Mouse (Mus musculus) lung, postnatal 0 days (tissue): Measurements from ENCODE around the gene Rxrg. TPM values are rescaled to one million over a fixed set of nuclear protein-coding genes. Genes with fewer than 3 reads are reported as not detected.

ENCODE experiments used
- ATAC-seq: fragments of 200-750 bp; cut with Nextera tagmentation; 2 replicates; pipeline ENCODE4 v1.8.0; 2017; ENCODE audit warnings: moderate library complexity
- DNase-seq: peaks from one replicate; pipeline ENCODE4 v3.0.0-alpha.2; 2016; ENCODE audit warnings: low spot score
- H3K27ac ChIP-seq: fragments of 300-500 bp; sonication (generic); 2 replicates; pipeline ENCODE4 v1.5.1; 2014; ENCODE audit warnings: antibody characterized with exemption, mild to moderate bottlenecking, low read length, mixed read lengths
- H3K27me3 ChIP-seq: fragments of 300-500 bp; sonication (generic); replicated peaks from 2 replicates; pipeline ENCODE4 v1.6.1; 2014; ENCODE audit warnings: low read length, mixed read lengths; ENCODE audit not compliant: insufficient read depth
- H3K36me3 ChIP-seq: fragments of 300-500 bp; sonication (generic); 2 replicates; pipeline ENCODE4 v1.6.1; 2014; ENCODE audit warnings: low read length, mixed read lengths; ENCODE audit not compliant: insufficient read depth
- H3K4me1 ChIP-seq: fragments of 300-500 bp; sonication (generic); 2 replicates; pipeline ENCODE4 v1.6.1; 2014; ENCODE audit warnings: antibody characterized with exemption, low read depth, low read length, mixed read lengths; ENCODE audit not compliant: insufficient read depth
- H3K4me2 ChIP-seq: fragments of 300-500 bp; sonication (generic); replicated peaks from 2 replicates; pipeline ENCODE4 v1.6.1; 2014; ENCODE audit warnings: low read depth, mild to moderate bottlenecking, low read length, moderate library complexity, mixed read lengths
- H3K4me3 ChIP-seq: fragments of 300-500 bp; sonication (generic); 2 replicates; pipeline ENCODE4 v1.5.1; 2014; ENCODE audit warnings: low read depth, low read length
- H3K9ac ChIP-seq: fragments of 300-500 bp; sonication (generic); replicated peaks from 2 replicates; pipeline ENCODE4 v1.6.1; 2014; ENCODE audit warnings: low read depth, mild to moderate bottlenecking
- H3K9me3 ChIP-seq: fragments of 300-500 bp; sonication (generic); 2 replicates; pipeline ENCODE4 v1.6.1; 2016; ENCODE audit warnings: low read length, mixed read lengths
- CTCF ChIP-seq: IDR thresholded peaks from 2 replicates; pipeline ENCODE4 v1.5.1; 2016; ENCODE audit warnings: antibody characterized with exemption, mild to moderate bottlenecking
- EP300 ChIP-seq: IDR thresholded peaks from 2 replicates; pipeline ENCODE4 v1.6.1; 2016; ENCODE audit warnings: antibody characterized with exemption, mild to moderate bottlenecking, control low read depth
- WGBS: fragments of 180-500 bp; shearing (Covaris S2); extraction: QIAGEN DNeasy Blood & Tissue Kit; methylation state at CpG from one replicate; pipeline ENCODE4 v1.1.7; 2014; 5-methylcytosine and 5-hydroxymethylcytosine counted together
- polyA plus RNA-seq: library from polyadenylated mRNA; unstranded; fragments of >200 nt; fragmentation: Nextera tagmentation; extraction: Ambion mirVana; gene quantifications from 2 replicates; pipeline ENCODE4 v1.2.1, GENCODE M21; 2015

Rxrg gene
- polyA plus RNA-seq, 1 experiment from 2014 or later = 0.42 TPM

- no peaks in the 10 kb centered on the region for H3K4me1 ChIP-seq
- no peak for ATAC-seq
- no peak for TF ChIP-seq EP300
- no peak for TF ChIP-seq CTCF
- DNase-seq = no peak
- H3K4me2 ChIP-seq = no peak overlapping the region
- 77% methylated on average over 14 of the region's 14 CpGs for WGBS
- no peaks in the 10 kb centered on the region for H3K9me3 ChIP-seq
- no peaks in the 10 kb centered on the region for H3K27me3 ChIP-seq
- no peak overlapping the region for H3K4me3 ChIP-seq
- H3K36me3 ChIP-seq = no peaks in the 10 kb centered on the region
- H3K27ac ChIP-seq = no peak overlapping the region
- no peak overlapping the region for H3K9ac ChIP-seq
These were observed 18.9 kb downstream of the Rxrg start for GRCm38 (mm10) chr1:167617131-167617530.

- Histone ChIP-seq H3K4me2 (peak overlapping the region; percentile 9; the same call in 1 of the 2 replicates), H3K9me3 (no peaks in the 10 kb centered on the region), H3K9ac (no peak overlapping the region), H3K4me3 (no peak overlapping the region), H3K27ac (no peak overlapping the region), H3K27me3 (no peaks in the 10 kb centered on the region), H3K4me1 (no peaks in the 10 kb centered on the region), H3K36me3 (no peaks in the 10 kb centered on the region)
- ATAC-seq (peak; percentile 44; the same call in 1 of the 2 replicates), DNase-seq (peak; percentile 9)
- TF ChIP-seq EP300 (no peak), CTCF (no peak)
- WGBS = 65% methylated on average over 18 of the region's 18 CpGs
These were observed 19.9 kb downstream of the Rxrg start for GRCm38 (mm10) chr1:167617995-167618489.

- ATAC-seq (no peak), DNase-seq (no peak)
- H3K4me1 ChIP-seq = no peaks in the 10 kb centered on the region
- H3K4me3 ChIP-seq = no peak overlapping the region
- TF ChIP-seq EP300 (no peak), CTCF (no peak)
- H3K4me2 ChIP-seq = no peak overlapping the region
- no peaks in the 10 kb centered on the region for H3K27me3 ChIP-seq
- 62% methylated on average over 15 of the region's 15 CpGs for WGBS
- H3K27ac ChIP-seq = no peak overlapping the region
- H3K36me3 ChIP-seq = no peaks in the 10 kb centered on the region
- no peaks in the 10 kb centered on the region for H3K9me3 ChIP-seq
- no peak overlapping the region for H3K9ac ChIP-seq
These were observed 22.1 kb downstream of the Rxrg start for GRCm38 (mm10) chr1:167620206-167620795.

- TF ChIP-seq CTCF (no peak), EP300 (no peak)
- ATAC-seq (no peak), DNase-seq (peak; percentile 63)
- H3K4me1 ChIP-seq = no peaks in the 10 kb centered on the region
- no peaks in the 10 kb centered on the region for H3K36me3 ChIP-seq
- no peak overlapping the region for H3K9ac ChIP-seq
- H3K27ac ChIP-seq = no peak overlapping the region
- H3K4me2 ChIP-seq = no peak overlapping the region
- H3K9me3 ChIP-seq = no peaks in the 10 kb centered on the region
- no peaks in the 10 kb centered on the region for H3K27me3 ChIP-seq
- WGBS = 52% methylated on average over 3 of the region's 3 CpGs
- H3K4me3 ChIP-seq = no peak overlapping the region
These were observed 26.9 kb downstream of the Rxrg start for GRCm38 (mm10) chr1:167625098-167625497.

GRCm38 (mm10) chr1:167631765-167632164, 33.6 kb downstream of the Rxrg start:
- H3K27me3 ChIP-seq = no peaks in the 10 kb centered on the region
- no peaks in the 10 kb centered on the region for H3K9me3 ChIP-seq
- H3K36me3 ChIP-seq = no peaks in the 10 kb centered on the region
- WGBS = 52% methylated on average over 6 of the region's 6 CpGs
- no peaks in the 10 kb centered on the region for H3K4me1 ChIP-seq
- H3K4me3 ChIP-seq = no peak overlapping the region
- DNase-seq = peak; percentile 30
- no peak overlapping the region for H3K9ac ChIP-seq
- no peak overlapping the region for H3K4me2 ChIP-seq
- TF ChIP-seq EP300 = no peak
- TF ChIP-seq CTCF = no peak
- no peak overlapping the region for H3K27ac ChIP-seq
- peak; percentile 44 for ATAC-seq

- Histone ChIP-seq H3K4me1 (no peaks in the 10 kb centered on the region), H3K4me3 (no peak overlapping the region), H3K36me3 (no peaks in the 10 kb centered on the region), H3K9ac (no peak overlapping the region), H3K9me3 (no peaks in the 10 kb centered on the region), H3K27me3 (0 out of 2 replicates have a peak, but pooled peaks cover 5% of the 10 kb centered on the region), H3K27ac (no peak overlapping the region), H3K4me2 (no peak overlapping the region)
- no peak for DNase-seq
- no peak for TF ChIP-seq CTCF
- TF ChIP-seq EP300 = no peak
- 49% methylated on average over 12 of the region's 12 CpGs for whole genome bisulfite sequencing
- no peak for ATAC-seq
These were observed 37.5 kb downstream of the Rxrg start for GRCm38 (mm10) chr1:167635702-167636101.
